Mouse (Mus musculus): ENCODE measurements at regions not wholly inside any gene's neighbourhood (a gene's known extent, or its start where the extent isn't known, plus 50 kb on each side); places are given as distances from the start of the nearest gene placed in this dataset.
A peak's percentile ranks its signal among the peaks of the same experiment; 100 is the strongest.
"Not testable (repeated sequence)": the region's sequence is repeated elsewhere in the genome, so short reads cannot be mapped to it uniquely, and the experiment has no call there.

GRCm38 (mm10) chr11:63211501-63211900 is 82.7 kb downstream of the Pmp22 start:
- DNase-seq (ENCODE audit: extremely low read depth, low read depth), result no peak

DNA sequence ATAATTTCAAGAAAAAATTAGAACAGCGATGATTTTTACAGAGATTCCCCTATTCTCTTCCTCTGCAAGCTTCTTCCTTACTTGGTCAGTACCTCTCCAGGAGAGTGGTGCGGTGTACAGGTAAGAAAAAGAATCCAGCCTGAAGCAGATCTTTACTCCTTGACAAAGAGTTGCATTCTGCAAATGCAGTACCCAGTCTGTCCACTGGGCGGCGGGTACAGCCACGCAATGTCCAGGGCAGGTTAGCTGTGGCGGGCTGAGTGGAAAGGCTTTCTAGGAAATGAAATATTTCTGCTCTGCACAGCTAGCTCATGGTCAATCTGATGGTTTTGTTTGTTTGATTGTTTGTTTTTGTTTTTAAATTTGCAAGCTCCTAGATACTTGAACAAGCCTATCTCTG is 84.3 kb downstream of the Pmp22 start:
- no peak for DNase-seq (ENCODE audit: extremely low read depth, low read depth)

DNA sequence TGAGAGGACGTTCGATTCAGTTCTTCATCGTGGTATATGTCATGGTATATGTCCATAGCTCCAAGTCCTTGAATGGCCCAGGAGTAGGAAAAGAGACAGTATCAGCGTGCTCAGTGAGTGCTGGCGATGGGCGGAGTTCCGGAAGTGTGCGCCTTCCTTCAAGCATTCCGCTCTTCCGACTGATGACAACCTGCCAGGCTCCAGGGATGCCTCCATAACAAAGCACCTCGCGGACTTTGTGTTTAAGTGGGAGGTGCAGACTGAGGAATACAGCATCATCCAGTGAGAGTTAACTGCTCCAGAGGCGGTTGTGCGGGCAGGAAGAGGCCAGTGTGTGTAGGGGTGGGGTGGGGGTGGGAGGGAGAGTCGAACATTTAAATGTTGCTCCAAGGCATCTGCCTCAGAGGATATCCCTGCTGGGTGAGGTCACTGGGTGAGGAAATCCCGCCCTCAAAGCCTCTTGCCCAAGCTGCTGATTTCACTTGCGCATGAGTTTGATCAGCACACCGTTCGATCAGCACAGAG is 85.2 kb downstream of the Pmp22 start:
- no peak for DNase-seq (ENCODE audit: extremely low read depth, low read depth)

DNA sequence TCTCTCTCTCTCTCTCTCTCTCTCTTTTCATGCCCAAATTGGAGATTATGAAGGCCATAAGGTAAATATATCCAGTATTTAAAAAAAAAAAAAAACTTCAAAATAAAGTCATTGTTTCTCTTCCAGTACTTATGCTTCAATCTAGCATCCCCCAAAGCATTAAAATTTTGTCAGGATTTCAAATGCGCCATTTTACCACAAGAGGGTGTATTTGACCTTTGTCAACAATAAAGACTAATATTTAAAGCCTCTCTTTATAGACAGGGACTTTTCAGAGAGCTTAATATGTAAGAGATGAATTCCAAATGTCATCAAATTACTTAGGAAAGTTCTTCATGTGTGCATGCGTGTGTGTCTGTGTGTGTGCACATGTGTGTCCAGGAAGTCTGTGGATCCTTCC is 87.2 kb downstream of the Pmp22 start:
- DNase-seq (ENCODE audit: extremely low read depth, low read depth), result no peak

DNA sequence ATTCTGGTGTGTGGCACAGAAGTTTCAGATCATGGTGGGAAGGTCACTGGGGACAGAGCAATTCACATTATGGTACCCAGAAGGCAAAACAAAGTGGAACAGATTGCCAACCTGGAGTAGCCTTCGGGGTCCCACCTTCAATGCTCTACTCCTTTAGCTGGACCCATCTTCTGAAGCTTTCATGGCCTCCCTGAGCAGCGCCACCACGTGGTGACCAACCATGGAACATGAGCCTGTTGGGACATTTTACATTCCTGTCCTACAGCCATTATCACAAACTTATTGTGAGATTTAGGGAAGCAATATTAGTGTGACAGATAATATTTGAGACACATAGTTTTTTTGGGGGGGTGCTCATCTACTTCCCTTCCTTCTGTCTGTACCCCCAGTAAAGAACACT is 88.3 kb downstream of the Pmp22 start:
- no peak for DNase-seq (ENCODE audit: extremely low read depth, low read depth)

DNA sequence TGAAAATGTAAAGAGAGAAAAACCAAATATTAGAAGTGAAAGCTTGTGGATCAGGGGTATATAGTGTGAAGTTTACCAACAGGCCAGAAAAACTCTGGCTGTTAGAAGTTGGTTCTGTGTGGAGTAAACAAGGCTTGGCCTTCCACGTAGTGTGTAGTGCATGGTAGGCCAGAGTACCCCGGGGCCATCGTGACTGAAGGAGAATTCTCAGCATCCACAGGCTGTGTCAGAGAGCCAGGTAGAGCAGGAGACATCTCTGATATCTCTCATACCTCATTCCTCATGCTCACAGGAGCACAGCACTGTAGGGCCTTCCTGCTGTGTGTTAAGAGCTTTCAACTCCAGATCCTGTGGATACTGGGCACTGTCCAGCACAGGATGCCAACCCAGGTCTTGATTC is 97.7 kb downstream of the Pmp22 start:
- DNase-seq (ENCODE audit: extremely low read depth, low read depth), result no peak

DNA sequence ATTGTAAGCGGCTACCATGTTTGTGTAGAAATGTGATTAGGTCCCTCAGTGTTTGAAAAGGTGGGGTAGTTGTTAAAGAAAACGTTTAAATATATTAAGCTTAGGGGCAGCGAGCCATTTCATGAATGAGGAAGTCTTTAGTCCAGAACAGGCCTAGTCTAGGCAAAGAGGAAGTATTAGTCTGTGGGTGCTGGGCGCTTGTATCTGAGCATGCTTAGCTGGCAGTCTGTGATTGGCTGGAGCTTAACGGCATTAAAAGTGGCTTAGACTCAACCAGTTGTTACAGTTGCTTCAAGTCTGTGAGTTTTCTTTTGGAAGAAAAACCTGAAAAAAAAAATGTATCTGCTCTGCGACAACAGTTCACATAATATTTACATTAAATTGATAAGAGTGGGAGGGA is 102.0 kb downstream of the Pmp22 start:
- DNase-seq (ENCODE audit: extremely low read depth, low read depth), result peak; percentile 46

GRCm38 (mm10) chr11:63233172-63233966 is 104.6 kb downstream of the Pmp22 start:
- DNase-seq (ENCODE audit: extremely low read depth, low read depth), result no peak

GRCm38 (mm10) chr11:63234481-63234880 is 105.7 kb downstream of the Pmp22 start:
- DNase-seq (ENCODE audit: extremely low read depth, low read depth), result no peak

- DNase-seq (ENCODE audit: extremely low read depth, low read depth), result no peak
These were observed 109.9 kb downstream of the Pmp22 start for GRCm38 (mm10) chr11:63238655-63239054.

DNA sequence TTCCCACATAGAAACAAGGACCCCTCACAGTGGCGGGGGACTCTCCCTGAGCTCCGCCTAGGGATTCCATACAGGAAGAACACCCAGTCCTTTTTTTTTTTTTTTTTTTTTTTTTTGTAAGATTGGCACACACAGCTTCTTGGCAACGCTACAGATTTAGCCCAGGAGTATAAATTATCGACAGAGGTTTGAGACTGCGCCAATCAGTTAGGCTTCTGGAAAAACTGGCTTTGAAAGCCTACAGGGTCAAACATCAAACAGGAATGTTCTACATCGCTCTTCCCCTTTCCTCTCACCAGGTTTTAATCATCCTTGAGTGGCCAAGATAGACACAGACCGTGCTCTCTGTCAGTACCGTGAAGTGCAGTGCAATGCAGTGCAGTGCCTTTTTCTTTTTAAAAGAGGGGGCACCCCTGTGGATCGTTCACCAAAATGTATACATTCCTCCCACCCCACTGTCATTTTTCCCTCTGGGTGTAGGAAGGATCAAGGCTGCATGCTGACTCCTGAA is 115.2 kb downstream of the Pmp22 start:
- DNase-seq (ENCODE audit: extremely low read depth, low read depth), result no peak

- DNase-seq (ENCODE audit: extremely low read depth, low read depth), result no peak
These were observed 116.3 kb downstream of the Pmp22 start for GRCm38 (mm10) chr11:63245041-63245440.

- no peak for DNase-seq (ENCODE audit: extremely low read depth, low read depth)
These were observed 117.4 kb downstream of the Pmp22 start for GRCm38 (mm10) chr11:63246052-63246661.

DNA sequence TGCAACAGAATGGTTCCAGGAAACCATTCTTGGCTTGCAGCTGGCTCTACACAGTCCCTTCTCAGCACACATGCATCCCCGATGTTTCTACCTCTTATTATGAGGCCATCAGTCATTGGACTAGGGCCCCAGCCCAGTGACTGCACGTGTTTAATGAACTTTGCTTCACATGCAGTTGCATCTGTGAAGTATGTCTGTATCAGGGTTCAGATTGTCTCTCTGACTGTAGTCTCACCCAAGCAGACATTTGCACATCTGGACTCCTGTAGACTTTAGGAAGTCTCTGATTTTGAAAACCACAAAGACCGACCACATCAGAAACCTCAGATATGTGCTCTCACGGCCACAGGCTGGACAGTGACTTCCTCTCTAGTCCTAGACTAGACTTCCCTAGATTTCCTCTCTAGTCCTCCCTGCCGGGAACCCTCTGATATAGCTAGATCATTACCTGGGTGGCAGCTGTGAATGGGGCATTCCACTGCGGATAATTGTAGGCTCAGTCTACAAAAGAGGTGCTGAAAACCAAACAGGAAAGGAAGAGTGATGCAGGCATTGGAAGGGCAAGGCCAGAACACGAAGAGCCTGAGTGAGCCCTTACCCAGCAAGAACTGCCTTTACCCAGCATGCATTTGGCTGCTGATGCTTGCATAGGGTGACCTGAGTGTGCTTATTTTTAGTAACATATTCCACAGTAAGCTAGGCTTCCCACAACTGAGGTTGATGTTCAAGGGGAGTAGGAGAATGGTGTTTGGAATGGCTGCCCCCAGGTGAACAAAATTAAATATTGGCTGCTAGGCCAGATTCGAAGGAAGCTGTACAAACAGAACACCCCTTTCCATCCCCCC is 123.5 kb downstream of the Pmp22 start:
- DNase-seq (ENCODE audit: extremely low read depth, low read depth), result no peak

DNA sequence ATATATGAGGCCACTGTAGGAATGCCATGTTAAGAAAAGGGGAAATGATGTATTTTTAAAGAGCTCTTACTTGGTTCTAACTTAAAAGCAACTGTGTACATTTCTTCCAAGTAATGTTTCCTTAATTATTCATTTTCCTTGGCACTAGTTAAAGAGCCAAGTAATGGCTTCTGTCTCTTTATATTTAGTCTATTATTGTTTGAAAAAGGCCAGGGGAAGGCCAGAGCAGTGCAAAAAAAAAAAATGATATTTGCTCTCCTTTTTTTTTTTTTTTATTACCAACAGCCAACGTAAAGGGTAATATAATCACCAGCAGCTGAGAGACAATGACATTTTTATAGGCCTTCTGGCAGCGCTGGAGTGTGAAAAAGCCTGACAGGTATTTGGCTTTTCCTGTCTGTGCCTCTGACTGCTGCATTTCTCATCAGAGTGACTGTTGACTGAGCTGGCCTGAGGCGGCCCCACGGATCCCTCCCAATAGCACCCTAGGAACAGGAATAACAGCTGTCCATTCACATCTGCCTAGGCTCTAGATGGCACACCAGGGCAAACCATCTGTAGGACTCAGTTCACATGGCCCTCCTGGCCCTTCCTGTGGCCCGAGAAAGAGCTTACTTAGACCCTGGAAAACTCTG is 124.3 kb downstream of the Pmp22 start:
- no peak for DNase-seq (ENCODE audit: extremely low read depth, low read depth)

GRCm38 (mm10) chr11:63264432-63265061 is 135.8 kb downstream of the Pmp22 start:
- no peak for DNase-seq (ENCODE audit: extremely low read depth, low read depth)

GRCm38 (mm10) chr11:63266290-63266689 is 137.5 kb downstream of the Pmp22 start:
- DNase-seq (ENCODE audit: extremely low read depth, low read depth), result not testable (repeated sequence)

- DNase-seq (ENCODE audit: extremely low read depth, low read depth), result no peak
These were observed 147.9 kb downstream of the Pmp22 start for GRCm38 (mm10) chr11:63276641-63277040.

DNA sequence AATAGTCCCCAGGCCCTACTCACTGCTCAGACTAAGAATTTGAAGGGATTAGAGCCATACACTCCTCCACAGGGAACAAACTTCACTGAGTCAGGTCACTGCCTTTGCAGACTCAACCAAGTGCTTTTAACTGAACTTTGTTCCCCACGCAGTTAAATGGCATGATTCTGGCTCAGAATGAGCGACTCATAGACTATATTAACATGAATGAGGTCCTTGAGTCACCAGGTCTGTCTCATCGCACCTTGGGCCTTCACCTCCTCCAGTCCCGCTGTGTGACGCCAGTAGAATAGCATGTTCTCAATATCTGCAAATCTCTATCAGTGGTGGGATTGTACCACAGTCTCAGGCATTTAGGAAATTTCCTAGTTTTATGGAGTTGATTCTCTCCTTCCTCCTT is 153.1 kb downstream of the Pmp22 start:
- no peak for DNase-seq (ENCODE audit: extremely low read depth, low read depth)

GRCm38 (mm10) chr11:63282541-63282940 is 153.8 kb downstream of the Pmp22 start:
- no peak for DNase-seq (ENCODE audit: extremely low read depth, low read depth)

GRCm38 (mm10) chr11:63286026-63286425 is 157.2 kb downstream of the Pmp22 start:
- no peak for DNase-seq (ENCODE audit: extremely low read depth, low read depth)
